Mouse (Mus musculus): ENCODE measurements around the gene Gm10642. TPM values are rescaled to one million over a fixed set of nuclear protein-coding genes. Genes with fewer than 3 reads are reported as not detected.
A peak's percentile ranks its signal among the peaks of the same experiment; 100 is the strongest.

The Gm10642 gene
- polyA plus RNA-seq, 1 experiment from 2014 or later = 0.49 TPM

DNA sequence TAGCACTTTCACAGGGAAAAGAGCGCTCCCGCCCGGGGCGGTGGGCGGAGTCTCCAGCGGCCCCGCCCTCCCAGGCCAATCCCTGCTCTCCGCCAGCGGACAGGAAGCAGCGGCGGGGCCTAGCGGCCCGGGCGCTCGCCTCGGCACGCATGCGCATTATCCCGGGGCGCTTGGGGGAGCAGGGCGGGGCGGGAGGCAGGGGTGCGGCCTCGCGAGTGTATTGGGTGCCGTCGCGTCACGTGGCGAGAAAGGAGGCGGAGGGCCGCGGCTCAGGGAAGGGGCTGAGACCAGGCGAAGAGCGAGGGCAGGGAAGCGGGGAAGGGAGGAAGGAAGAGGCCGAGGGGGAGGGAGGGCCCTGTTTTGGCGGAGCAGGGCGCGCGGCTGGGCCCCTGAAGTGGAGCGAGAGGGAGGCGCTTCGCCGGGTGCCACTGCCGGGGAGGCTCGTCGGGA, 22.7 kb downstream of the Gm10642 start, which contains the start of gene Adam10:
TSS of gene Adam10 (plus strand) at position 316 of the 450 bp plus-strand sequence.
- under 1% methylated on average over 23 of the region's 48 CpGs for WGBS
- ATAC-seq (ENCODE audit: low read depth) (peak; percentile 99), DNase-seq (ENCODE audit: low spot score) (peak; percentile 99)
- H3K4me2 ChIP-seq (ENCODE audit: low read depth, low read length) = peak within 1 kb of the TSS; percentile 84
- H3K36me3 ChIP-seq (ENCODE audit: control insufficient read depth, insufficient read depth, low read length) = no peaks in the 10 kb centered on the region
- peaks cover 12% of the 10 kb centered on the region for H3K4me1 ChIP-seq (ENCODE audit: control insufficient read depth, insufficient read depth, low read length)
- H3K27ac ChIP-seq (replicated peaks; ENCODE audit: low read depth, low read length) = peak within 1 kb of the TSS; percentile 96
- H3K9me3 ChIP-seq (ENCODE audit: control insufficient read depth, low read length) = no peaks in the 10 kb centered on the region
- peak within 1 kb of the TSS; percentile 92 for H3K4me3 ChIP-seq (ENCODE audit: low read depth, low read length)
- H3K27me3 ChIP-seq (replicated peaks; ENCODE audit: control insufficient read depth, insufficient read depth, low read length) = no peaks in the 10 kb centered on the region
- peak within 1 kb of the TSS; percentile 96 for H3K9ac ChIP-seq (ENCODE audit: low read depth, low read length)

DNA sequence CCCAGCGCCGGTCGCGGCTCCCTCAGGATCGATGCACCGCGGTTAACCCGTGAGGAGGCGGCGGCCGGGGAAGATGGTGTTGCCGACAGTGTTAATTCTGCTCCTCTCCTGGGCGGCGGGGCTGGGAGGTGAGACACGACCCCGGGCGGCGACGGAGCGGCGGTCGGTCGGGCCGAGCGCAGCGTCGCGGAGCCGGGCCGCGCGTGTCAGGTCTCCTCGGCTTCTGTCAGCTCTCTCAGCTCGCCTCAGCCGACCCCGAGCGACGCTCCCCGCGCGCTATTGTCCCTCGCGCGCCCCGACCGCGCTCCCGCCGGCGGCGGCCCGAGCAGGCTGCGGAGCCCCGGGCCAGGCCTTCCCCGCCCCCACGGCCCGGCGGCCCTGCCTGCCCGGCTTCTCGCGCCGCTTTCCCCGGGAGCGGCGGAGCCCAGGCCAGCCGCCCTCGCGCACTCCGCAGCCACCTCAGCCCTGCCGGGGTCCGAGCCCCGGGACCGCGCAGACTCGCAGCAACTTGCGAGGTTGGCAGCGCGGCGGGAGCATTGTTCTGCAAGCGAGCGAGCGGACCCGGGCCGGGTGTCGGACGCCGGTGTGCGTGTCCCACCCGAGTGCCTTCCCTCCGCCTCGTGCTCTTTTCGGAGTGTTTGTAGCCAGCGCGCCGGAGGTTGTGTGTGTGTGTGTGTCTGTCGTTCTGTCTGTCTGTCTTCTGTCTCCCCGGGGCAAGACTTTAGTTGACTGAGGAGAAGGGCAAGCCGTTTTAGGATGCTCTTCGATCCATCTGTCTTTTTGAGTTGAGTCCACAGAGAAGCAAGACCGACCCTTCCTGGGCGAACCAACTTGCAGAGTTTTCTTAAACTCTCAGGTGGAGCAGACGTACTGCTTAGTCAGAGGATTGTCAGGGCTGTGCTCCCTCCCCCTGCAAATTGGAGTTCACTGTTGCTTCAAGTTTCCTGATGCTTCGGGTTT, 23.4 kb downstream of the Gm10642 start:
- DNase-seq (ENCODE audit: low spot score) (peak; percentile 66), ATAC-seq (ENCODE audit: low read depth) (peak; percentile 56; the same call in 1 of the 2 replicates)
- Histone ChIP-seq H3K4me1 (ENCODE audit: control insufficient read depth, insufficient read depth, low read length) (peaks cover 12% of the 10 kb centered on the region), H3K9ac (ENCODE audit: low read depth, low read length) (peak overlapping the region; percentile 96), H3K9me3 (ENCODE audit: control insufficient read depth, low read length) (no peaks in the 10 kb centered on the region), H3K4me2 (ENCODE audit: low read depth, low read length) (peak overlapping the region; percentile 84), H3K27ac (replicated peaks; ENCODE audit: low read depth, low read length) (peak overlapping the region; percentile 96), H3K4me3 (ENCODE audit: low read depth, low read length) (peak overlapping the region; percentile 92), H3K27me3 (replicated peaks; ENCODE audit: control insufficient read depth, insufficient read depth, low read length) (no peaks in the 10 kb centered on the region), H3K36me3 (ENCODE audit: control insufficient read depth, insufficient read depth, low read length) (no peaks in the 10 kb centered on the region)
- WGBS = under 1% methylated on average over 45 of the region's 103 CpGs

DNA sequence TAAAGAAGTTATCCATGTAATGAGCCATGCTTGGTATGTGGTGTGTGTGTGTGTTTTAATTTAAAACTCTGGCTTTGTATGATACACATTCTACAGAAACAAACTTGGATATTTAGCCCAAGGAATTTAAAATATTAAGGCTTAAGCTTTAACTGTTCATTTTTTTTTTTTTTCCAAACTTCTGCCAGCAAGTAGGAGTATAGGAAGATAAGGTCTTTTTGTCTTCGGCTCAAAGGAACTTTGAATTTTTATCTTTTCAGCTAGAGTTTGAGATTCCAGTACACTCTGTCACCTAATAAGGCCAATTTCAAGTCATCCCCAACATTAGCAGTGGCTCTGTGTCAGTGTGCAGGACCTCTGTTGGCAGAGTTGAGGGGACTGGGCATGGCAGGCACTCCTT, 26.2 kb downstream of the Gm10642 start:
- Histone ChIP-seq H3K27ac (replicated peaks; ENCODE audit: low read depth, low read length) (no peak overlapping the region), H3K4me2 (ENCODE audit: low read depth, low read length) (no peak overlapping the region), H3K36me3 (ENCODE audit: control insufficient read depth, insufficient read depth, low read length) (no peaks in the 10 kb centered on the region), H3K4me1 (ENCODE audit: control insufficient read depth, insufficient read depth, low read length) (peaks cover 12% of the 10 kb centered on the region), H3K27me3 (replicated peaks; ENCODE audit: control insufficient read depth, insufficient read depth, low read length) (no peaks in the 10 kb centered on the region), H3K4me3 (ENCODE audit: low read depth, low read length) (no peak overlapping the region), H3K9me3 (ENCODE audit: control insufficient read depth, low read length) (no peaks in the 10 kb centered on the region), H3K9ac (ENCODE audit: low read depth, low read length) (no peak overlapping the region)
- no peak for DNase-seq (ENCODE audit: low spot score)
- 82% methylated on average over 1 of the region's 1 CpGs for WGBS
- no peak for ATAC-seq (ENCODE audit: low read depth)

DNA sequence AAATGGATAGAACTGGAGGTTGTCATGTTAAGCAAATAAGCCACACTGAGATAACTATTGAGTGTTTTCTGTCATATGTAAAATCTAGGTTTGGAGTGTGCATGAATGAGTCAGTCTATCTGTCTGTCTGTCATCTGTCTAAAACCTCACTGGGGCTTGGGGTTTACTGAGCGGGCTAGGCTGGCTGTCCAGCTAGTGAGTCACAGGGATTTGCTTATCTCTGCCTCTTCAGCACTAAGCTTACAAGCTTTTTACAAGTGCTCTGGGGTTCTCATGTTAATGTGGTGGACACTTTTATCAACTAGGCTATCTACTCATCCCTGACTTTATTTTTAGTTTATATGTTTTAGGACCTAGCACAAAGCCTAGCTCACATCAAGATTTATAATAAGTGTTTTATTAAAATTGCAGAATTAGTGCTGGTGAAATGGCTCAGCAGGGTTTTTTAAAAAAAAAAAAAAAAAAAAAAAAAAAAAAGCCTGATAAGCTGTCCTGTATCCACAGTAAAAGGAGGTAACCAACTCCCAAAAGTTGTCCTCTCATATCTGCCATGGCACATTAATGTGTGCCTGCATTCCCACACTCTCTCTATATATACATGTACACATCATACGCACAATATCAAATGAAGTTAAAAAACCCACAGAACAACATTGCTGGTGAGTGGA, 32.4 kb downstream of the Gm10642 start:
- H3K4me2 ChIP-seq (ENCODE audit: low read depth, low read length) = no peak overlapping the region
- no peaks in the 10 kb centered on the region for H3K36me3 ChIP-seq (ENCODE audit: control insufficient read depth, insufficient read depth, low read length)
- ATAC-seq (ENCODE audit: low read depth) (no peak), DNase-seq (ENCODE audit: low spot score) (no peak)
- no peaks in the 10 kb centered on the region for H3K4me1 ChIP-seq (ENCODE audit: control insufficient read depth, insufficient read depth, low read length)
- 86% methylated on average over 2 of the region's 2 CpGs for WGBS
- H3K4me3 ChIP-seq (ENCODE audit: low read depth, low read length) = no peak overlapping the region
- no peak overlapping the region for H3K9ac ChIP-seq (ENCODE audit: low read depth, low read length)
- H3K27ac ChIP-seq (replicated peaks; ENCODE audit: low read depth, low read length) = no peak overlapping the region
- H3K27me3 ChIP-seq (replicated peaks; ENCODE audit: control insufficient read depth, insufficient read depth, low read length) = no peaks in the 10 kb centered on the region
- H3K9me3 ChIP-seq (ENCODE audit: control insufficient read depth, low read length) = no peaks in the 10 kb centered on the region

DNA sequence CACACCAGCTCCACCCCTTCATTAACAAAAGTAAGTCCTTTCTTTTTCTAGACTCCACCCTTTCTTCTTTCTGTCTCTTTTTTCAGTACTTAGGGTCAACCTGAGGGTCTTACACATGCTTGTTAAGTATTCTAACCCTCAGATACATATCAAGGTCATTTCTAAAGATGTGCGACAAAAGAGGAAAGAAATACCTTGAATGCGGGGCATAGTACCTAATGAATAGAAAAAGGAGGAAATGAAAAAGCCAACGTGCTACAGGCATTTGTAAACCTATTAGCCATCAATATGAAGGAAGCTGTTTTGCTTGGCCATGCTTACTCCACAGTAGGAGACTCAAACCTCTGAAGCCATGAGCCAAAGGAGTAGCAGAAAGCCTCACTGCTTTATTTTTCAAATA, 33.9 kb downstream of the Gm10642 start:
- Histone ChIP-seq H3K4me1 (ENCODE audit: control insufficient read depth, insufficient read depth, low read length) (no peaks in the 10 kb centered on the region), H3K27ac (replicated peaks; ENCODE audit: low read depth, low read length) (no peak overlapping the region), H3K36me3 (ENCODE audit: control insufficient read depth, insufficient read depth, low read length) (no peaks in the 10 kb centered on the region), H3K4me2 (ENCODE audit: low read depth, low read length) (no peak overlapping the region), H3K4me3 (ENCODE audit: low read depth, low read length) (no peak overlapping the region), H3K27me3 (replicated peaks; ENCODE audit: control insufficient read depth, insufficient read depth, low read length) (no peaks in the 10 kb centered on the region), H3K9me3 (ENCODE audit: control insufficient read depth, low read length) (no peaks in the 10 kb centered on the region), H3K9ac (ENCODE audit: low read depth, low read length) (no peak overlapping the region)
- DNase-seq (ENCODE audit: low spot score) = no peak
- WGBS = 78% methylated on average over 3 of the region's 3 CpGs
- ATAC-seq (ENCODE audit: low read depth) = no peak

DNA sequence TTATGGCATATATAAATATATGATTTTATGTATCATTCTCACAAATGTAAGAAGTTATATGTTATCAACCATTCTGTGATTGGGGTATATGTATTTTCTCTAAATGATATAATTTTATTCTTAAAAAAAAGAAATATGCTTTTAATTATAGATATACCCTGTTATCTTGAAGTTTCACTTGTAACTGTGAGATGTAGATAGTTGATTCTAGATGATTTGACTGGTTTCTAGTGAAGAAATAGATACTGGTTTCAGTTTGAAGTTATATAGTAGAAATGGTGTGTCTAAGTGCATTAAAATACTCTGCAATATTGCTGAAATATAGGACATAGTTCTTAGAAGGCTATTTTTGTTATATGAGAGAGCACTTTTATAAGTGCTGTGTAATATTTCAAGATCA, 34.5 kb downstream of the Gm10642 start:
- Histone ChIP-seq H3K4me1 (ENCODE audit: control insufficient read depth, insufficient read depth, low read length) (no peaks in the 10 kb centered on the region), H3K4me3 (ENCODE audit: low read depth, low read length) (no peak overlapping the region), H3K27ac (replicated peaks; ENCODE audit: low read depth, low read length) (no peak overlapping the region), H3K27me3 (replicated peaks; ENCODE audit: control insufficient read depth, insufficient read depth, low read length) (no peaks in the 10 kb centered on the region), H3K4me2 (ENCODE audit: low read depth, low read length) (no peak overlapping the region), H3K36me3 (ENCODE audit: control insufficient read depth, insufficient read depth, low read length) (no peaks in the 10 kb centered on the region), H3K9ac (ENCODE audit: low read depth, low read length) (no peak overlapping the region), H3K9me3 (ENCODE audit: control insufficient read depth, low read length) (no peaks in the 10 kb centered on the region)
- DNase-seq (ENCODE audit: low spot score) = no peak
- no peak for ATAC-seq (ENCODE audit: low read depth)

DNA sequence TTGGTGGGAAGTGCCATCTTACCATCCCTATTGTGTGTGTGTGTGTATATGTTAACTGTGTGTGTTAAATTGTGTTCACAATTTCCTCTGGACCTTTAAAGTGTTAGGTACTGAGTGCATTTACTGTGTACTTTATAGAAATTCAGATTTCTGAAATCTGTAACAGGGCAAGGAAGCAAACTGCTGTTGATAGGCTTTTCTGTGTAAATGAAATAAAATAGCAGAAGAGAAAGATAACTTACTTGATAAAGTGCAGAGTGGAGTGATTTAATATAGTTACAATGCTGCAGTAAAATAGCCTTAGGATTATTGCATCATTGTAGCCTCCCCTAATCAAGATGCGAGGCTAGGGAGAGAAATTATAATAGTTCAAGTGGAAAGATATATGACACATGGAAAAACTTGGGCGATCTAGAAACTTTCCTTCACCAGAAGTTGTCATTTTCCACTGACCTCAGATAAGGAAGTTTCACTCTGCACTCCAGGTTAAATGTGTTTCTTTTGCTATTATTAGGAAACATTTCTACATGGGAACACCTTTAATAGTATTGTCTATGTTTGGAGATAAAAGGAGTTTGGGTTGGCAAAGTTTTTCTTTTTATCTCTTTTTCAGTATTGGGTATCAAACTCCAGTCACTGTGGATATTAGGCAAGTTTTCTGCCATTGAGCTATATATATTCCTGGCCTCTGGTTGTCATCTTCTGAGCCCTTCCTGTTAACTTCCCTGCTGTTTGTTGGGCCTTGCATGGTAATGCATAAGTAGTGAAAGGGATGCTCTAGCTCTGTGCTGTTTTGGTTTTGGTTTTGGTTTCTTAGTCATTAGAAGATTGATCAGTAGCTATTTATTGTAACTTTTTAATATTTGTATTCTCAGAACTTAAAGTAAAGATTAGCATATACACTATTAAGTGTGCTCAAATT, 36.0 kb downstream of the Gm10642 start:
- no peak for ATAC-seq (ENCODE audit: low read depth)
- no peaks in the 10 kb centered on the region for H3K9me3 ChIP-seq (ENCODE audit: control insufficient read depth, low read length)

DNA sequence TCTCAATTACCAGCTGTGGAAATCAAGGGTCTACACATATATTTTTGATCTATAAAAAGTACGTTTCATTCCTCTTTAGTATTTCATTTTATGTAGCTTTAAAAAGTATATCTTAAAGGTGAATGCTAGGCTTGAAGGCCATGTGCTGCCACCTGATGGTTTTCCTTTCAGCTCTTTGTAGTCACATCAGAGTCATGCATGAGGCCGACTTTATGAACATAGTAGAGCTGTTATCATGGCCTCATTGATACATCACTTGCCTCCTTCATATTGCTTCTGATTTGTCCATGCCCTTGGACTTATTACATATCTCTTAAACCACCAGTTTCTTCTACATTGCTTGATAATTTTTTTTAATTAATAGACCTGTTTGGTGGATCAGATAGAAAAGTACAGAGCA, 39.7 kb downstream of the Gm10642 start:
- no peak for DNase-seq (ENCODE audit: low spot score)
- ATAC-seq (ENCODE audit: low read depth) = no peak
- no peaks in the 10 kb centered on the region for H3K4me1 ChIP-seq (ENCODE audit: control insufficient read depth, insufficient read depth, low read length)
- H3K36me3 ChIP-seq (ENCODE audit: control insufficient read depth, insufficient read depth, low read length) = no peaks in the 10 kb centered on the region
- no peak overlapping the region for H3K27ac ChIP-seq (replicated peaks; ENCODE audit: low read depth, low read length)
- H3K9ac ChIP-seq (ENCODE audit: low read depth, low read length) = no peak overlapping the region
- no peak overlapping the region for H3K4me2 ChIP-seq (ENCODE audit: low read depth, low read length)
- H3K9me3 ChIP-seq (ENCODE audit: control insufficient read depth, low read length) = peaks cover 3% of the 10 kb centered on the region; the same call in 1 of the 2 replicates
- H3K4me3 ChIP-seq (ENCODE audit: low read depth, low read length) = no peak overlapping the region
- H3K27me3 ChIP-seq (replicated peaks; ENCODE audit: control insufficient read depth, insufficient read depth, low read length) = no peaks in the 10 kb centered on the region
- WGBS = 94% methylated on average over 2 of the region's 2 CpGs

More for the DNA sequence above, 36.0 kb downstream of the Gm10642 start:
- 69% methylated on average over 2 of the region's 2 CpGs for WGBS
- H3K27ac ChIP-seq (replicated peaks; ENCODE audit: low read depth, low read length) = no peak overlapping the region
- H3K4me1 ChIP-seq (ENCODE audit: control insufficient read depth, insufficient read depth, low read length) = no peaks in the 10 kb centered on the region
- no peaks in the 10 kb centered on the region for H3K36me3 ChIP-seq (ENCODE audit: control insufficient read depth, insufficient read depth, low read length)
- no peak overlapping the region for H3K4me2 ChIP-seq (ENCODE audit: low read depth, low read length)
- H3K4me3 ChIP-seq (ENCODE audit: low read depth, low read length) = no peak overlapping the region
- no peak for DNase-seq (ENCODE audit: low spot score)
- no peak overlapping the region for H3K9ac ChIP-seq (ENCODE audit: low read depth, low read length)
- no peaks in the 10 kb centered on the region for H3K27me3 ChIP-seq (replicated peaks; ENCODE audit: control insufficient read depth, insufficient read depth, low read length)
